Mouse (Mus musculus): ENCODE results near the gene Upk3bl. TPM values are rescaled to one million over a fixed set of nuclear protein-coding genes. Genes with fewer than 3 reads are reported as not detected.
"Not testable (repeated sequence)": the region's sequence is repeated elsewhere in the genome, so short reads cannot be mapped to it uniquely, and the experiment has no call there.

Gene Upk3bl
- polyA plus RNA-seq, 1 experiment from 2014 or later = 0.37 TPM

DNA sequence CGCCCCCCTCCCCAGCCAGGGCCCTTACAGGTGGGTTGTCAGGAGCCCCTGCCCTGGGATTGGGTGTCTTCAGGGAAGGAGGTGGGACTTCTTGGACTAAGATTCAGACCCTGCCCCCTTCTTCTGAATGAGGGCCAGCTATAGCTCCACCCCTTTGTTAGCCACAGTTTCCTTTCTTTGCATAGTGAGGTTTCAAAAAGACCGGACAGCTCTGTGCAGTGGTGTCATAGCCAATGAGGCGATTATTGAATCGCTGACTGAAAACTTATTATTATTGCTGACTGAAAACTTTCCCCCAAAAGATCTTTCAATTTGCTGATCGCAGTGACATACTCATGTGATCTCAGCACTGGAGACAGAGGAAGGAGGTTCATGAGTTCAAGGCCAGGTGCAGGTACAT, 14.1 kb upstream of the Upk3bl start:
- Histone ChIP-seq H3K4me1 (ENCODE audit: control insufficient read depth, insufficient read depth, low read length) (0 out of 2 replicates have a peak, but pooled peaks cover 8% of the 10 kb centered on the region), H3K27me3 (ENCODE audit: control insufficient read depth, insufficient read depth, low read length) (no peaks in the 10 kb centered on the region), H3K9me3 (replicated peaks; ENCODE audit: control insufficient read depth, low read length) (no peaks in the 10 kb centered on the region), H3K9ac (ENCODE audit: low read depth, low read length) (no peak overlapping the region), H3K36me3 (ENCODE audit: control insufficient read depth, insufficient read depth, low read length) (no peaks in the 10 kb centered on the region), H3K4me2 (peak overlapping the region; percentile 49), H3K4me3 (ENCODE audit: low read depth, low read length) (peak overlapping the region; percentile 27), H3K27ac (ENCODE audit: low read depth, low read length) (no peak overlapping the region)
- ATAC-seq (replicated peaks; ENCODE audit: insufficient number of reproducible peaks, low FRiP score, low TSS enrichment) = 0 out of 2 replicates have a peak, but pooled peaks have one; percentile 9
- 43% methylated on average over 5 of the region's 5 CpGs for WGBS (ENCODE audit: insufficient replicate concordance)

DNA sequence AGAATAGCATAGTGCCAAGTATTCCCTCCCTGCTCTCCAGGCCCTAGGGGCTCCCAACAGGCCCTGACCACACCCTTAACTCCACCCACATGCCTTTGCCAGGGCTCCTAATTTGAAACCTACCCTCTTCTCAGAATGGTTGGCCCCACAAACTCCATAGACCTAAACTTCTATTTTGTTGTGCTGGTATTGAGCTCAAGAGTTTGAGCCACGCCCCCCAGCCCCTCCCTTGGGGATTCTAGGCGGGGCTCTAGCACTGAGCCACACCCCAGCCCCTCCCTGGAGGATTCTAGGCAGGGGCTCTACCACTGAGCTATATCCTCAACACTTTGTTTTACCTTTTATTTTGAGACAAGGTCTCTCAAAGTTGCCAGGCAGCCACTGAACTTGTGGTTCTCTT, 13.0 kb upstream of the Upk3bl start:
- Histone ChIP-seq H3K9me3 (replicated peaks; ENCODE audit: control insufficient read depth, low read length) (no peaks in the 10 kb centered on the region), H3K4me2 (no peak overlapping the region), H3K36me3 (ENCODE audit: control insufficient read depth, insufficient read depth, low read length) (no peaks in the 10 kb centered on the region), H3K4me1 (ENCODE audit: control insufficient read depth, insufficient read depth, low read length) (0 out of 2 replicates have a peak, but pooled peaks cover 8% of the 10 kb centered on the region), H3K9ac (ENCODE audit: low read depth, low read length) (no peak overlapping the region), H3K4me3 (ENCODE audit: low read depth, low read length) (no peak overlapping the region), H3K27me3 (ENCODE audit: control insufficient read depth, insufficient read depth, low read length) (no peaks in the 10 kb centered on the region), H3K27ac (ENCODE audit: low read depth, low read length) (no peak overlapping the region)
- ATAC-seq (replicated peaks; ENCODE audit: insufficient number of reproducible peaks, low FRiP score, low TSS enrichment) = no peak
- WGBS (ENCODE audit: insufficient replicate concordance) = 41% methylated on average over 2 of the region's 2 CpGs

DNA sequence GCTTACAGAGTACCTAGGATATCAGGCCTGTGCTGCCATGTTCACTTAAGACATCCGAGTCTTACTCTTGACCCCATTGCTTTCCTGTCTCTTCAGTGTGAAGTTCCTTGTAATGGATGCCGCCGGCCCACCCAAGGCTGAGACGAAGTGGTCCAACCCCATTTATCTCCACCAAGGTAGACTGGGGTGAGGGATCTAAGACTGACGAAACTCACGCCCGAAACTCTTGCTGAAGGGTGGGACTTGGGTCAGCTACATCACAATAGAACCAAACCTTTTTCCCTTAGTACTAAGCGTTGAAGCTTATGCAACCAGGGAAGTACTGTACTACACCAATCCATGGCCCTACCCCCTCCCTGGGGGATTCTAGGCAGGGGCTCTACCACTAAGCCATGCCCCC, 12.6 kb upstream of the Upk3bl start:
- no peaks in the 10 kb centered on the region for H3K36me3 ChIP-seq (ENCODE audit: control insufficient read depth, insufficient read depth, low read length)
- no peak overlapping the region for H3K4me2 ChIP-seq
- H3K9me3 ChIP-seq (replicated peaks; ENCODE audit: control insufficient read depth, low read length) = no peaks in the 10 kb centered on the region
- no peaks in the 10 kb centered on the region for H3K27me3 ChIP-seq (ENCODE audit: control insufficient read depth, insufficient read depth, low read length)
- 85% methylated on average over 8 of the region's 8 CpGs for WGBS (ENCODE audit: insufficient replicate concordance)
- no peak overlapping the region for H3K9ac ChIP-seq (ENCODE audit: low read depth, low read length)
- no peak overlapping the region for H3K27ac ChIP-seq (ENCODE audit: low read depth, low read length)
- no peak overlapping the region for H3K4me3 ChIP-seq (ENCODE audit: low read depth, low read length)
- H3K4me1 ChIP-seq (ENCODE audit: control insufficient read depth, insufficient read depth, low read length) = 0 out of 2 replicates have a peak, but pooled peaks cover 8% of the 10 kb centered on the region
- no peak for ATAC-seq (replicated peaks; ENCODE audit: insufficient number of reproducible peaks, low FRiP score, low TSS enrichment)

DNA sequence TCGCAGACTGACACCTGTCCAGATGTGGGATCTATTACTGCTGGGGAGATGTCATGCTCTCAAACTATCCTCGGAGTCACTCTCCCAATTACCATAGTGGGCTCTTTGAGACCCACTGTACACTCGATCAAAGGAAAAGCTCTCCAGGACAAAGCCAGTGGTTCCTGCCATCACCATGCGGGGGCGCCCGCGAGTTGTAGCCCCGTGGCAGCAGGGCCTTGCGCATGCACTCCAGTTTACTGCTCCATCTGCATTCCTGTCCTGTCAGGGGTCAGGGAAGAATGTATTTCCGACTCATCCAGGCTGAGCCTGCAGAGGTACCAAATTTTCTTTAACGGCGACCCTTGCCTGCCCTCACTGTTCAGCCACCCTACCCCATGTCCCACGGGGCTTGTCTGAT, 9.4 kb upstream of the Upk3bl start:
- Histone ChIP-seq H3K4me3 (ENCODE audit: low read depth, low read length) (no peak overlapping the region), H3K27ac (ENCODE audit: low read depth, low read length) (no peak overlapping the region), H3K36me3 (ENCODE audit: control insufficient read depth, insufficient read depth, low read length) (no peaks in the 10 kb centered on the region), H3K27me3 (ENCODE audit: control insufficient read depth, insufficient read depth, low read length) (no peaks in the 10 kb centered on the region), H3K9ac (ENCODE audit: low read depth, low read length) (no peak overlapping the region), H3K9me3 (replicated peaks; ENCODE audit: control insufficient read depth, low read length) (no peaks in the 10 kb centered on the region), H3K4me1 (ENCODE audit: control insufficient read depth, insufficient read depth, low read length) (0 out of 2 replicates have a peak, but pooled peaks cover 3% of the 10 kb centered on the region), H3K4me2 (no peak overlapping the region)
- ATAC-seq (replicated peaks; ENCODE audit: insufficient number of reproducible peaks, low FRiP score, low TSS enrichment) = no peak
- 67% methylated on average over 13 of the region's 13 CpGs for WGBS (ENCODE audit: insufficient replicate concordance)

- Histone ChIP-seq H3K4me2 (no peak overlapping the region), H3K4me1 (ENCODE audit: control insufficient read depth, insufficient read depth, low read length) (no peaks in the 10 kb centered on the region), H3K36me3 (ENCODE audit: control insufficient read depth, insufficient read depth, low read length) (no peaks in the 10 kb centered on the region), H3K9me3 (replicated peaks; ENCODE audit: control insufficient read depth, low read length) (no peaks in the 10 kb centered on the region), H3K9ac (ENCODE audit: low read depth, low read length) (no peak overlapping the region), H3K4me3 (ENCODE audit: low read depth, low read length) (no peak overlapping the region), H3K27ac (ENCODE audit: low read depth, low read length) (no peak overlapping the region), H3K27me3 (ENCODE audit: control insufficient read depth, insufficient read depth, low read length) (no peaks in the 10 kb centered on the region)
- 37% methylated on average over 9 of the region's 9 CpGs for WGBS (ENCODE audit: insufficient replicate concordance)
- no peak for ATAC-seq (replicated peaks; ENCODE audit: insufficient number of reproducible peaks, low FRiP score, low TSS enrichment)
Measured at GRCm38 (mm10) chr5:136045408-136045807, 8.9 kb upstream of the Upk3bl start.

GRCm38 (mm10) chr5:136045987-136046386, 8.3 kb upstream of the Upk3bl start:
- Histone ChIP-seq H3K9ac (ENCODE audit: low read depth, low read length) (no peak overlapping the region), H3K4me2 (no peak overlapping the region), H3K36me3 (ENCODE audit: control insufficient read depth, insufficient read depth, low read length) (no peaks in the 10 kb centered on the region), H3K4me1 (ENCODE audit: control insufficient read depth, insufficient read depth, low read length) (no peaks in the 10 kb centered on the region), H3K4me3 (ENCODE audit: low read depth, low read length) (no peak overlapping the region), H3K27ac (ENCODE audit: low read depth, low read length) (no peak overlapping the region), H3K9me3 (replicated peaks; ENCODE audit: control insufficient read depth, low read length) (no peaks in the 10 kb centered on the region), H3K27me3 (ENCODE audit: control insufficient read depth, insufficient read depth, low read length) (no peaks in the 10 kb centered on the region)
- WGBS (ENCODE audit: insufficient replicate concordance) = 6% methylated on average over 10 of the region's 10 CpGs
- ATAC-seq (replicated peaks; ENCODE audit: insufficient number of reproducible peaks, low FRiP score, low TSS enrichment) = no peak

GRCm38 (mm10) chr5:136048541-136048940, 5.8 kb upstream of the Upk3bl start:
- H3K4me3 ChIP-seq (ENCODE audit: low read depth, low read length); H3K27ac ChIP-seq (ENCODE audit: low read depth, low read length); ATAC-seq (replicated peaks; ENCODE audit: insufficient number of reproducible peaks, low FRiP score, low TSS enrichment); H3K27me3 ChIP-seq (ENCODE audit: control insufficient read depth, insufficient read depth, low read length); H3K9me3 ChIP-seq (replicated peaks; ENCODE audit: control insufficient read depth, low read length); H3K36me3 ChIP-seq (ENCODE audit: control insufficient read depth, insufficient read depth, low read length); H3K9ac ChIP-seq (ENCODE audit: low read depth, low read length); H3K4me2 ChIP-seq: not testable (repeated sequence)
- H3K4me1 ChIP-seq (ENCODE audit: control insufficient read depth, insufficient read depth, low read length) = peaks cover 12% of the 10 kb centered on the region

GRCm38 (mm10) chr5:136049926-136050325, 4.4 kb upstream of the Upk3bl start:
- no peaks in the 10 kb centered on the region for H3K9me3 ChIP-seq (replicated peaks; ENCODE audit: control insufficient read depth, low read length)
- H3K4me1 ChIP-seq (ENCODE audit: control insufficient read depth, insufficient read depth, low read length) = peaks cover 12% of the 10 kb centered on the region
- no peak for ATAC-seq (replicated peaks; ENCODE audit: insufficient number of reproducible peaks, low FRiP score, low TSS enrichment)
- no peaks in the 10 kb centered on the region for H3K36me3 ChIP-seq (ENCODE audit: control insufficient read depth, insufficient read depth, low read length)
- no peak overlapping the region for H3K4me3 ChIP-seq (ENCODE audit: low read depth, low read length)
- no peak overlapping the region for H3K9ac ChIP-seq (ENCODE audit: low read depth, low read length)
- H3K4me2 ChIP-seq = no peak overlapping the region
- WGBS (ENCODE audit: insufficient replicate concordance) = 59% methylated on average over 6 of the region's 6 CpGs
- H3K27me3 ChIP-seq (ENCODE audit: control insufficient read depth, insufficient read depth, low read length) = no peaks in the 10 kb centered on the region
- no peak overlapping the region for H3K27ac ChIP-seq (ENCODE audit: low read depth, low read length)

DNA sequence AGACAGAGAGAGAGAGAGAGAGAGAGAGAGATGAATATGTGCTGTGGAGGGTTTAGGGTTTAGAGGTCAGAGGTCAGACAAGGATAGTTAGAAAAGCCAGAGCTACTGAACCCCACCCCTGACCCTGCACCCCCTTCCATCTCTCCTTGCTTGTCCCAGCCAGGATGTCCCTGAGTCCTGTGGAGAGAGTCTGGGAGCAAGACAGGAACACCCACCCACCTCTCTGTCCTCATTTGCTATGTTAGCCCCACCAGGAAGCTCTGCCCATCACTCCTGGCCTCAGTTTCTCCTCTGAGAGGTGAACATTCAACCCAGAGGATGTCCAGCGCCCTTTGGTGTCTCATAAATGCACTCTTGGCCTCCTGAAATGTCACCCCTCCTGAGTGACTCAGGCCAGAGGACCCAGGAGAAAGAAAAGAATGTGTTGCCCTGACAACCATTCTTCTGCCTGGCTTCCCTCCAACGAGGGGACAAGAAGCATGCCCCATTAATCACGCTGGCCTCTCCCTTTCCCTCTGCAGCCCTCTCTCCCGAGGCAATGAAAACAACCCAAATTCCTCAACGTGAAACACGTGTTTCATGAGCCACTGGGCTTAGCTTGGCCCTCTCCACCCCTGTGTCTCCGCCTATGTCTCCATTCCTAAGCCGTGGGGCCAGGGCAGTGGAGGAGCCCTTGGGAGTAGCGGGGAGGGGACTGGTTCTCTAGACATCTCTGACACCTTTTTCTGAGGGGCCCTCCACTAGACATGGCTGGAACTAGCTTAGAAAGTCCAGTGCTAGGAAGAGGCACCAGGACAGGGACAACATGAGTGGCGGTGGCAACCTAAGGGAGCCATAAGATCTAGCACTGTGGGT, 2.8 kb upstream of the Upk3bl start:
- Histone ChIP-seq H3K4me2 (peak overlapping the region; percentile 40), H3K27ac (ENCODE audit: low read depth, low read length) (peak overlapping the region; percentile 77)
- 15% methylated on average over 10 of the region's 10 CpGs for WGBS (ENCODE audit: insufficient replicate concordance)

More for the DNA sequence above, 2.8 kb upstream of the Upk3bl start:
- Histone ChIP-seq H3K36me3 (ENCODE audit: control insufficient read depth, insufficient read depth, low read length) (no peaks in the 10 kb centered on the region), H3K27me3 (ENCODE audit: control insufficient read depth, insufficient read depth, low read length) (no peaks in the 10 kb centered on the region), H3K9me3 (replicated peaks; ENCODE audit: control insufficient read depth, low read length) (no peaks in the 10 kb centered on the region), H3K4me1 (ENCODE audit: control insufficient read depth, insufficient read depth, low read length) (peaks cover 12% of the 10 kb centered on the region), H3K9ac (ENCODE audit: low read depth, low read length) (peak overlapping the region; percentile 34; the same call in 1 of the 2 replicates), H3K4me3 (ENCODE audit: low read depth, low read length) (no peak overlapping the region)
- ATAC-seq (replicated peaks; ENCODE audit: insufficient number of reproducible peaks, low FRiP score, low TSS enrichment) = peak; percentile 62; the same call in 1 of the 2 replicates

All from heart, embryonic 11.5 days (tissue).